Mouse (Mus musculus) myocyte (in vitro differentiated cells): ENCODE measurements around the gene Micu1.

Experiments
- E2F4 ChIP-seq: IDR thresholded peaks from one replicate; pipeline ENCODE4 v1.6.1; 2011; ENCODE audit warnings: mild to moderate bottlenecking, control low read depth, moderate library complexity; ENCODE audit not compliant: insufficient read depth
- POLR2A ChIP-seq: IDR thresholded peaks from one replicate; pipeline ENCODE4 v1.6.1; 2011; ENCODE audit warnings: low read depth, mild to moderate bottlenecking, control low read depth, moderate library complexity; ENCODE audit not compliant: insufficient read length
- POLR2AphosphoS2 ChIP-seq: IDR thresholded peaks from one replicate; pipeline ENCODE4 v1.6.1; 2011; ENCODE audit warnings: low read depth, control low read depth; ENCODE audit not compliant: insufficient read length

- TF ChIP-seq E2F4, result no peak
- TF ChIP-seq POLR2A, result no peak
- TF ChIP-seq POLR2AphosphoS2, result no peak
Observed at GRCm38 (mm10) chr10:59878823-59879222, 176.5 kb downstream of the Micu1 start.
